Mouse (Mus musculus): ENCODE measurements at regions not wholly inside any gene's neighbourhood (a gene's known extent, or its start where the extent isn't known, plus 50 kb on each side); places are given as distances from the start of the nearest gene placed in this dataset.

- TF ChIP-seq POLR2A (IDR thresholded peaks at IDR 0.05; ENCODE audit: borderline replicate concordance, extremely low read depth, low read depth, low read length) (no peak), CTCF (IDR thresholded peaks at IDR 0.05; ENCODE audit: insufficient read depth, low read length) (no peak)
These were observed 85.7 kb downstream of the Gm11011 start for GRCm38 (mm10) chr2:169501736-169502340.
